Mouse (Mus musculus) spleen, adult 2 months (tissue): ENCODE results near the gene Rad51b.

Experiments used
- CTCF ChIP-seq: fragments of 200-500 bp; IDR thresholded peaks from 2 replicates; pipeline ENCODE4 v1.5.1; 2011; ENCODE audit warnings: mild to moderate bottlenecking, inconsistent platforms; ENCODE audit not compliant: insufficient read depth, insufficient read length, insufficient replicate concordance; ENCODE audit errors: extremely low read depth
- POLR2A ChIP-seq: fragments of 200-500 bp; IDR thresholded peaks from 2 replicates; pipeline ENCODE4 v1.6.1; 2011; ENCODE audit warnings: low read depth, low read length, inconsistent platforms

- TF ChIP-seq CTCF (no peak), POLR2A (no peak)
Measured at GRCm38 (mm10) chr12:79642715-79643114, 345.6 kb downstream of the Rad51b start.
